Mouse (Mus musculus) granulocyte monocyte progenitor cell, adult 5-6 weeks (primary cell): ENCODE data around the gene Wdfy2. TPM values are rescaled to one million over a fixed set of nuclear protein-coding genes. Genes with fewer than 3 reads are reported as not detected.
"Not testable (repeated sequence)": the region's sequence is repeated elsewhere in the genome, so short reads cannot be mapped to it uniquely, and the experiment has no call there.

Experiments
- ATAC-seq: replicated peaks from 2 replicates; pipeline ENCODE4 v1.8.0; 2016; ENCODE audit warnings: mild to moderate bottlenecking, moderate TSS enrichment, inconsistent platforms; ENCODE audit not compliant: poor library complexity, severe bottlenecking
- total RNA-seq, 2 experiments: library from RNA; stranded (forward) in 1 of 2; stranded (reverse) in 1 of 2; fragments of 200-712, 200-1000 nt in 1 of 2; fragments of >200 nt in 1 of 2; fragmentation: Nextera tagmentation in 1 of 2; gene quantifications; 2 replicates each; pipeline ENCODE4 v1.2.3; 2014 to 2017

The Wdfy2 gene
- total RNA-seq (2014; fragmentation: Nextera tagmentation) (18.9 and 21.0 TPM in 2 replicates), total RNA-seq (2017) (23.7 and 25.3 TPM in 2 replicates)

- ATAC-seq: no peak
These were observed at the start of gene Wdfy2 for GRCm38 (mm10) chr14:62837641-62838252. Wdfy2 (plus strand) TSS chr14:62837678.

GRCm38 (mm10) chr14:62789282-62789681, 48.2 kb upstream of the Wdfy2 start:
- peak; percentile 52; the same call in 1 of the 2 replicates for ATAC-seq

GRCm38 (mm10) chr14:62795719-62796118, 41.8 kb upstream of the Wdfy2 start:
- no peak for ATAC-seq

GRCm38 (mm10) chr14:62798608-62799101, 38.8 kb upstream of the Wdfy2 start:
- ATAC-seq: peak; percentile 71

DNA sequence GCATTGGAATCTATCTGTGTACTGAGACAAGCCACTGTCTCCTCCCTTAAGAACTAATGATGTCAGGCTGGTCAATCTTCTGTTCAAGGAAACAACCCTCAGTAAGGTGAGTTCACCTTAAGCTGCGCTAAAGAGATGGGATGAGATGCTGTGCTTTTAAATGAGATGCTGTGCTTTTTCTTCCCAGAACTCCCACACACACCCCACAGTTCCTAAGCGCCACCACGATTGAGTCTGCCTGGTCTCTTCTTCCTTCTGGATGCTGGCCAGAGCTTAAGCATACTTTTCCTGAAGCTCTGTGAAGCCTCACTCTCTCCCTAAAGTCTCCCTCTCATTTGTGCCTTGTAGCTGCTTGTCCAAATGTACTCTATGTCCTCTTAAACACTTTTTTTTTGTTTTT, 36.7 kb upstream of the Wdfy2 start:
- no peak for ATAC-seq

DNA sequence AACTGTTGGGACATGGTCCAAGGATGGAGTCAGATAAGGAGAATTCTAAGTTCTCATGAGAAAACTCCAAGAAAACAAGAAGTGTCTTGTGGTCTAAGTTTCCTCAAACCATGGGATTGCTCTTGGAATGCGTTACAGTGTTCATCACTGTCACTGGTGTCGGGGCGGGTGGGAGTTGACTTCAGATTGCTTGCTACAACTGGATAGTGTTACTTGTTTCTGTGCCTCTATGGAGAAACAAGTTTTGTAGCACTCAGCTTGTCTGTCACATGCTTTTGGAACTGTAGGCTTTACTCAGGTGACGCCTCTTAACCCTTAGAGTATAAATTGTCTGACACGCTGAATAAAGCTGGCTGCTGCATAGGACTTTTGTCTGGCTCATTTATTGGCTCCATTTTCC, 34.3 kb upstream of the Wdfy2 start:
- ATAC-seq: no peak

DNA sequence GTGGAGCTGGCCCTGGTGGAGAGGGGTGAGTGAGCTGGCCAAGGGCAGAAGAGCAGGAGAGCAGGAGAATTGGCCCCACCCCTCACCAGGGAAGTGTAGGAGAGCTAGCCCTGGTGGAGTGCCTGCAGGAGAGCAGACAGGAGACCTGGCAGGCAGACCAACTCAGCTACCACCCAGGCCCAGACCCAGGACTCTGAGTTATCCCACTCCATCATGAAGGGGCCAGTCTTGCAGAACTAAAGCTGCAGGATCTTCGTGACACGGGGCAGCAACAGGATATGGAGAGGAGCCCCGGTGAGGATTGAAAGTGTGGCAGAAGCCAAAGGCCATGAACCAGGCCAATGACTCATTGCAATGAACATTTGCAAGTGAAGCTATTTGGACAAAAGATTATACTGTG, 30.6 kb upstream of the Wdfy2 start:
- no peak for ATAC-seq

DNA sequence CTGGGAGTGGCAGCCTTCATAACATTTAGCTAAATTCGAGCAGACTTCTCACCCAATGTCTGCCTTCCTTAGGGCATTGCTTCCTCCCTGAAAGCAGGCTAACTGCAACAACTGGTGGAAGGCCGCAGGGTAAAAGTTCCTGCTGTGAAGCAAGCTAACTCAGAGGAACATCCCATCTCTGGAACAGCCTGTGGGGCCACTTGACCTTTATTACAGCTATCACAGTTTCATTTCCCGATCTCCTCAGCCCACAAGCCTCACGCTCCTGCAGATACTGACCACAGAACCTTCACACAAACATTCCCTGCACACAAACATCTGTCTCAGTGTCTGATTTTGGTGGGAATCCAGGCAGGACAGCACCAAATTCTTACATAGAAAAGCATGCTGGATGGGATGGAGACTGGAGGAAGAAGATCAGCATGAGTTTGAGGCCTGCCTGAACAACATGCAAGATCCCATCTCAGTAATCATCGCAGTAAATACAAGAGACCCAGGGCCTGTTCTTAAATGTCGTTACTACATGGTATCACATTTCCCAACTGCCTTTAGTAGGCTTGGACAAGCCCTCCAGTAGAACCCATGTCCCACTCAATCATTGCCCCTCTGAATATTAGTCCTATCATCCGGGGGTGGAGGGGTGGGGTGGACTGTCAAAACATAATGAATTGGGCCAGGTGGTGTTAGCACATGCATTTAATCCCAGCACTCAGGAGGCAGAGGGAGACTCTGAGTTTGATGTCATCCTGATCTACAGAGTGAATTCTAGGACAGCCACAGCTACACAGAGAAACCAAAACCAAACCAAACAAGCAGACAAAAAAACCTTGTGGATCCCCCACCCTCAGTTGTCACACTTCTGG, 28.6 kb upstream of the Wdfy2 start:
- peak; percentile 97 for ATAC-seq

- no peak for ATAC-seq
These were observed 24.7 kb upstream of the Wdfy2 start for GRCm38 (mm10) chr14:62812765-62813164.

DNA sequence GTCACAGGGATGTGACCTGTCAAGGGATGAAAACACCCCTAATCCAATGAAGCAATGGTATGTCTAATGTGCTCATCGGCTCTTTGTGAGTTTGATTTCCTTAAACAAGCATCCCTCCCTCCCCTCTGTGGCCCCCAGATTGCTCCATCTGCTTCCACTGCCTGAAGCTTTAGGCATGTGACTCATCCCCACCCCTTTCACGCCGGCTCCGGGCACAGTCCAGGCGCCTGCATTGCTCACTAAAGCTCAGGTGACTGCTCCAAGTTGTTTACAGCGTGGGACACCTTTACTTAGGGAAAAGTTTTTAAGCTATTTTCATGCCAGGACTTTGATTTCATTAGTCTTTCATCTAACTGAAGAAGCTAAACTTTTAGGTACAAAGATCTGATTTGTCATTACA, 22.9 kb upstream of the Wdfy2 start:
- peak; percentile 56 for ATAC-seq

DNA sequence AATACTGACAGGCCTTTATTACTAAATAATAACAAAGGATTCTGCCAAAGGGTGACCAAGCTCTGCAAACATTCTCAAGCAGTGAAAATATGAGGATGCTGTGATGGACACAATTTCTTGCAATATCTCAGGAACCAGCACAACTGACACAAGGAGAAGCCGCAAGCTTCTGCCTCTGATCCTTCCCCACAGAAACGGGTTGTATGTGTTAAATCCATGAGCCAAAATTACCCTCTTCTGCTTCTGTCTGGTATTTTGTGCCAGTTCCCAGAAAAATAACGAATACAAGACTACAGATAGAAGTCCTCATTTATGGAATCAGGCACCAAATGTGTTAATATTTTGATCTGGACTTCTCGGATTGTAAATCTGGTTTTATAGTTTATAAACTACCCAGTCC, 20.7 kb upstream of the Wdfy2 start:
- no peak for ATAC-seq

- no peak for ATAC-seq
These were observed 11.7 kb upstream of the Wdfy2 start for GRCm38 (mm10) chr14:62825575-62826332.

- no peak for ATAC-seq
These were observed 8.2 kb upstream of the Wdfy2 start for GRCm38 (mm10) chr14:62829291-62829690.

DNA sequence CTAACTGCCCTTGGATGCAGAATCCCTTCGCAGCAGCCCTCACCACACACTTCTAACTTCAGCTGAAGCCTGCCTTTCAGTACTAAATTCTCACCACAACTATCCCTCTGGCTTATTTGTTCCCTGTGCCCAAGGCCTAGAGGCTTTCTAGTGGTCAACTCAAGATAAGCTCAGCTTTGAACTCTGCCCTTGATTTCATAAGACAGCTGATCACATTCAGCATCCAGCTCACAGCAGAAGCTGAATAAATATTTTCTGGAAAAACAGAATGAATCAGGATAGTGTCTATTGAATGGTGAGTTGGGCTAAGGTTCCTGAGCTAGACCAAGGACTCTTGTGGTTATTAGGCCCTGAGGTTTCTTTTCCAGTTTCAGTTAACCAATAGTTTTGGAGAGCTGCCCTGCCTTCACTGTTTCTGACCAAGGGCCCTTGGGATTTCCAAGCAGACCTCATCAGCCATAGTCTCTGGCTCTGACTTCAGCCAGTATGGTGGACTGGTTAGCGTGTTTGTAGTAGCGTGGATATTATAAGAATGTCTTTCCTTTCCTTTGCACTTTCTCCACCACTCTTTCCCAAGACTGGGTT, 5.7 kb upstream of the Wdfy2 start:
- ATAC-seq: no peak

DNA sequence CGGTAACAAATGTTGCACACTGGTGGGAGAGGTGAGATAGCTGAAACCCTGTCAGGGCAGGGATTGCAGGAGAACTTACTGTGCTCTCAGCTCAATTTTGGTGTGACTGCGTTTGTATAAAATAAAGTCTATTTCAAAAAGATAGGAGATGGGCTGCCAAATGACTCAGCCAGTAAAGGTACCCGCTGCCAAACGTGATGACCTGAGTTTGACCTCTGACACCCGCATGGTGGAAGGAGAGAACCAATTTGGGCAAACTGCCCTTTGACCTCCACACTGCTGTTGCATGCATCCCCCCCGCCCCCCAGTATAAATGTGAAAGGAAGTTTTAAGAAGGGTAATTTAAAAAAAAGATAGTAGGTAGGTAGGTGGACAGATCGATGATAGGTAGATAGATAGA, 4.4 kb upstream of the Wdfy2 start:
- no peak for ATAC-seq

GRCm38 (mm10) chr14:62833541-62833940, 3.9 kb upstream of the Wdfy2 start:
- ATAC-seq: no peak

- ATAC-seq: not testable (repeated sequence)
These were observed 1.7 kb upstream of the Wdfy2 start for GRCm38 (mm10) chr14:62835737-62836136.

DNA sequence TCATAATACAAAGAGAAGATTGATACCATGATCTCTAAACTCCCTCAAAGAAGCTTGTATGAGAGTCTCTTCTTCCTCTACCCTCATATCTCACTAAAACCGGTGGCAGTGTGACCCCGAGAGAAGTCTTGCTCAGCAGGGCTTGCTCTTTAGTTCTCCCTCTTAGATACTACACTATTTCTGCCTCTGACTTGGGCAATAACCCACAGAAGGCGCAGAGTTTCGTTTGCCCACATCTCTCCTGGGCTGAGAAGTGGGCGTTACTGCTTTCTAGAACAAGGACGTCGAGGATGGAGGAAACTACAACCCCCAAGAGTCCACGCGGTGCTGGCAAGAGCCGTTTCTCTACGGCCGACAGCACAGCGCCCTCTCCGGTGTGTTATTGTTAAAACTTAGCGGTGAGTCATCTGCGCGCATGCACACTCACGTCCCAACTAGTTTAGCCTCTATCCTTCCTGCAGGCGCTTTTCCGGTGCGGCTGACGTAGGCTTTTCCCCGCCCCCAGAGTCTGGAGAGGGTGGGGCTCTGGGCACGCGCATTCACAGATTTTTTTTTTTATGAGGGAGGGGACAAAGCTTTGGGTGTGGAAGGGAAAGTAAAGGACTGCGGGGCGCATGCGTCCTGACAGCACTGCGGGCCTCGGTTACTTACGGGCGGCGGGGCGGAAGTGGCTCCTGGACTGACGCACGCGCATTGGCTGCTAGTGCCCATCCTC, 395 bp upstream of the Wdfy2 start:
- ATAC-seq: peak; percentile 77

DNA sequence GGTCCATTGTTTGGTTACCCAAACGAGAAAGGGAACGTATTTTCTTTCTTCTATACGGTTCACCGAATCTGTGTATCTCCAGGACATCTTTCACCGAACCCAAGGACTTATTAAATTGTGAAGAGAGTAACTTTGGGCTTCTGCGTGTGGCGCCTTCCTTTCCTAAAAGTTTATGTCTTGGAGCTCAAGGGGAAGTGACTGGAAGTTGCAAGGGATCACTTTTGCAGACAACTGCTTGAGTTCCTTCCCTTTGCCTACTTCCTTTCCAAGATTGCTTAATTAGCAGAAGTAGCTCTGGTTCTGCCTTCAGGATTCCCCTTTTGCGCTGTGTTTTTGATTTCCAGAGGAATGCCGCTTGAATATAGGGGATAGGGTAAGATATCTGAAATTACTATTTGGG, 858 bp downstream of the Wdfy2 start:
- ATAC-seq: 0 out of 2 replicates have a peak, but pooled peaks have one; percentile 9

DNA sequence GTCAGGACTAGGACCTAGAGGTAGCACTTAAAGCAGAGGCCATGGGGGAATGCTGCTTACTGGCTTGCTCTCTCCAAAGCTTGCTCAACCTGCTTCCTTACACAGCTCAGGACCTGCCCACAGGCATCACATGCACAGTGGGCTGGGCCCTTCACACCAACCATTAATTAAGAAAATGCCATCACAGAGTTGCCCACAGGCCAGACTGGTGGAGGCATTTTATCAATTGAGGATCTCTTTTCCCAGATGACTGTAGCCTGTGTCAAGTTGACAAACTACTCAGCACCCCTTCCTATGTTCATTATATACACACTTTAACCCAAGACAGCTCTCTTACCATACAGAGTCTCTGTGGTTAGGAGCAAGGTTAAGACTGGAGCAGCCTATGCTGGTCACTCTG, 4.2 kb downstream of the Wdfy2 start:
- no peak for ATAC-seq
